Mouse (Mus musculus) stomach, embryonic 14.5 days (tissue): Measurements from ENCODE around the gene Kbtbd12. TPM values are rescaled to one million over a fixed set of nuclear protein-coding genes. Genes with fewer than 3 reads are reported as not detected.
A peak's percentile ranks its signal among the peaks of the same experiment; 100 is the strongest.

Experiments used
- ATAC-seq: fragments of 200-750 bp; cut with Nextera tagmentation; 2 replicates; pipeline ENCODE4 v1.8.0; 2017; ENCODE audit warnings: low read depth, moderate TSS enrichment; ENCODE audit not compliant: insufficient number of reproducible peaks, insufficient read depth, low FRiP score
- H3K27ac ChIP-seq: fragments of 300-500 bp; sonication (generic); 2 replicates; pipeline ENCODE4 v1.5.1; 2014; ENCODE audit warnings: mild to moderate bottlenecking, low read length, moderate library complexity, mixed read lengths
- H3K27me3 ChIP-seq: fragments of 300-500 bp; sonication (generic); 2 replicates; pipeline ENCODE4 v1.6.1; 2014; ENCODE audit warnings: low read length, control low read depth, mixed read lengths; ENCODE audit not compliant: control insufficient read depth, insufficient read depth
- H3K36me3 ChIP-seq: fragments of 300-500 bp; sonication (generic); 2 replicates; pipeline ENCODE4 v1.6.1; 2014; ENCODE audit warnings: mild to moderate bottlenecking, control low read depth, low read length, moderate library complexity, mixed read lengths; ENCODE audit not compliant: control insufficient read depth, insufficient read depth
- H3K4me1 ChIP-seq: fragments of 300-500 bp; sonication (generic); 2 replicates; pipeline ENCODE4 v1.6.1; 2014; ENCODE audit warnings: low read length, control low read depth, mixed read lengths; ENCODE audit not compliant: control insufficient read depth, insufficient read depth
- H3K4me2 ChIP-seq: fragments of 300-500 bp; sonication (generic); replicated peaks from 2 replicates; pipeline ENCODE4 v1.6.1; 2014; ENCODE audit warnings: low read depth, low read length, control low read depth
- H3K4me3 ChIP-seq: fragments of 300-500 bp; sonication (generic); 2 replicates; pipeline ENCODE4 v1.5.1; 2014; ENCODE audit warnings: low read depth, low read length, control low read depth
- H3K9ac ChIP-seq: fragments of 300-500 bp; sonication (generic); replicated peaks from 2 replicates; pipeline ENCODE4 v1.6.1; 2014; ENCODE audit warnings: low read depth, mild to moderate bottlenecking, control low read depth, low read length, moderate library complexity, mixed read lengths
- H3K9me3 ChIP-seq: fragments of 300-500 bp; sonication (generic); 2 replicates; pipeline ENCODE4 v1.6.1; 2016; ENCODE audit warnings: low read depth, low read length, control low read depth; ENCODE audit not compliant: control insufficient read depth
- WGBS: fragments of 180-500 bp; shearing (Covaris S2); extraction: QIAGEN DNeasy Blood & Tissue Kit; methylation state at CpG from one replicate; pipeline ENCODE4 v1.1.7; 2014; 5-methylcytosine and 5-hydroxymethylcytosine counted together
- polyA plus RNA-seq: library from polyadenylated mRNA; unstranded; fragments of >200 nt; fragmentation: Nextera tagmentation; extraction: Ambion mirVana; gene quantifications from 2 replicates; pipeline ENCODE4 v1.2.1, GENCODE M21; 2014

Kbtbd12 gene
- polyA plus RNA-seq, 1 experiment from 2014 or later = not detected

- WGBS = 74% methylated on average over 2 of the region's 2 CpGs
- no peak for ATAC-seq
- Histone ChIP-seq H3K27me3 (no peaks in the 10 kb centered on the region), H3K36me3 (no peaks in the 10 kb centered on the region), H3K4me1 (no peaks in the 10 kb centered on the region), H3K4me2 (no peak overlapping the region), H3K9me3 (no peaks in the 10 kb centered on the region), H3K4me3 (no peak overlapping the region), H3K9ac (no peak overlapping the region), H3K27ac (no peak overlapping the region)
Measured at GRCm38 (mm10) chr6:88549916-88550315, 87.8 kb downstream of the Kbtbd12 start.

DNA sequence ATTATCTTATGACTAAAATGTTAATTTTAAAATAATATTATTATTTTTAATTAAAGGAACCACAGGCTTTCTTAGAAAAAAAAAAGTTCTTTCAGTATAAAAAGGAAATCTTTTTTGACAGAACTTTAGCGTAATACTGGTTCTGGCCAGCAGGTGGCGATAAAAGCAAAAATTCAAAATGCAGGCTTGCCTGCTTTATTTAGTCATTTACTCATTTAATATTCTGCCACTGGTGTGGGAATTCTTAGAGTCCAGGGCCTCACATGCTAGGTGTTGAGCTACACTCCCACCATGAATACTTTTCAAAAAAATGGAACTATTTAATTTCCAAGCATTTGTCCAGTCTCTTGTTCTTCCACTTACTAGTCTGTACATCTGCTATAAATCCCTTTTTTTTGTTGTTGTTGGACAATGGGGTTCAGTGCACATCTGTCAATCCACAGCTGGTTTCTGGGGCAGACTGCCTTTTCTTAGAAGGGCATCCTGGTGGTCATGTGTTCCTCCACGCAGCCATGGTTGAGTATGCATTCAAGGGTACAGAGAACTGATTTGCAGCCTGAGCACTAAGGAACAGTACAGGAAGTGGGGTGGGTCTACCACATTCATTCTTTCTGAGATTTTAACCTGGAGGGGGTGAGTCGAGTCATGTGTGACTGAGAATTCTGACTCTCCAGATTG, 88.5 kb downstream of the Kbtbd12 start:
- WGBS = 33% methylated on average over 4 of the region's 4 CpGs
- H3K27ac ChIP-seq = no peak overlapping the region
- H3K4me2 ChIP-seq = no peak overlapping the region
- no peak overlapping the region for H3K4me3 ChIP-seq
- H3K9ac ChIP-seq = no peak overlapping the region
- H3K9me3 ChIP-seq = no peaks in the 10 kb centered on the region
- no peaks in the 10 kb centered on the region for H3K27me3 ChIP-seq
- no peak for ATAC-seq
- H3K36me3 ChIP-seq = no peaks in the 10 kb centered on the region
- H3K4me1 ChIP-seq = no peaks in the 10 kb centered on the region

GRCm38 (mm10) chr6:88548405-88549049, 89.2 kb downstream of the Kbtbd12 start:
- H3K4me1 ChIP-seq = no peaks in the 10 kb centered on the region
- 79% methylated on average over 10 of the region's 10 CpGs for WGBS
- no peak overlapping the region for H3K9ac ChIP-seq
- no peaks in the 10 kb centered on the region for H3K36me3 ChIP-seq
- H3K27me3 ChIP-seq = no peaks in the 10 kb centered on the region
- no peak overlapping the region for H3K27ac ChIP-seq
- no peak for ATAC-seq
- H3K4me3 ChIP-seq = no peak overlapping the region
- no peaks in the 10 kb centered on the region for H3K9me3 ChIP-seq
- H3K4me2 ChIP-seq = no peak overlapping the region

DNA sequence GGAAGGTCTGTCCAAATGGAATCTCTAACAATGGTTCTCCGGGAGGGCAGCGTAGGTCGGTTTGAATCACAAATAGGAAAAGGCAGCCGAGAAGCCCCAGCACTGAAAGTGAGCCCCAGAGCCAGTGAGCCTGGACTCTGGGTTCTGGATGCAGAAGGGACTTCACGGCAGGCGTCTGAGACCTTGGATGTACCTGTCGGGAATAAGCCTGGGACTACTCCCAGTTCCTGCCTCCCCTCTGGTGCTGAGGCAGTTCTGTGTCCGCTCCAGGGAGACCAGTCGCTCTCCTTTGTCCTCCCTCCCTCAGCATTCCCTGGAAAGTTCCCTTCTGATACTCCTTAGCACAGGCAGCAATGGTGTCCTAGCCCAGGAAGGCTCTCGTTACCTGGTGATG, 92.4 kb downstream of the Kbtbd12 start:
- no peaks in the 10 kb centered on the region for H3K4me1 ChIP-seq
- no peak overlapping the region for H3K4me2 ChIP-seq
- no peak overlapping the region for H3K4me3 ChIP-seq
- ATAC-seq = no peak
- no peak overlapping the region for H3K9ac ChIP-seq
- H3K9me3 ChIP-seq = no peaks in the 10 kb centered on the region
- H3K27ac ChIP-seq = no peak overlapping the region
- 48% methylated on average over 10 of the region's 10 CpGs for WGBS
- H3K36me3 ChIP-seq = no peaks in the 10 kb centered on the region
- no peaks in the 10 kb centered on the region for H3K27me3 ChIP-seq

- Histone ChIP-seq H3K4me3 (no peak overlapping the region), H3K27me3 (no peaks in the 10 kb centered on the region), H3K4me2 (no peak overlapping the region), H3K9ac (no peak overlapping the region), H3K4me1 (no peaks in the 10 kb centered on the region), H3K9me3 (no peaks in the 10 kb centered on the region), H3K27ac (no peak overlapping the region), H3K36me3 (no peaks in the 10 kb centered on the region)
- 39% methylated on average over 11 of the region's 11 CpGs for WGBS
- ATAC-seq = no peak
Measured at GRCm38 (mm10) chr6:88544644-88545396, 92.9 kb downstream of the Kbtbd12 start.

- H3K27me3 ChIP-seq = no peaks in the 10 kb centered on the region
- 79% methylated on average over 3 of the region's 3 CpGs for WGBS
- no peak overlapping the region for H3K27ac ChIP-seq
- H3K36me3 ChIP-seq = no peaks in the 10 kb centered on the region
- H3K4me2 ChIP-seq = no peak overlapping the region
- H3K9ac ChIP-seq = no peak overlapping the region
- no peaks in the 10 kb centered on the region for H3K9me3 ChIP-seq
- H3K4me3 ChIP-seq = no peak overlapping the region
- no peak for ATAC-seq
- H3K4me1 ChIP-seq = no peaks in the 10 kb centered on the region
Measured at GRCm38 (mm10) chr6:88544241-88544640, 93.5 kb downstream of the Kbtbd12 start.

DNA sequence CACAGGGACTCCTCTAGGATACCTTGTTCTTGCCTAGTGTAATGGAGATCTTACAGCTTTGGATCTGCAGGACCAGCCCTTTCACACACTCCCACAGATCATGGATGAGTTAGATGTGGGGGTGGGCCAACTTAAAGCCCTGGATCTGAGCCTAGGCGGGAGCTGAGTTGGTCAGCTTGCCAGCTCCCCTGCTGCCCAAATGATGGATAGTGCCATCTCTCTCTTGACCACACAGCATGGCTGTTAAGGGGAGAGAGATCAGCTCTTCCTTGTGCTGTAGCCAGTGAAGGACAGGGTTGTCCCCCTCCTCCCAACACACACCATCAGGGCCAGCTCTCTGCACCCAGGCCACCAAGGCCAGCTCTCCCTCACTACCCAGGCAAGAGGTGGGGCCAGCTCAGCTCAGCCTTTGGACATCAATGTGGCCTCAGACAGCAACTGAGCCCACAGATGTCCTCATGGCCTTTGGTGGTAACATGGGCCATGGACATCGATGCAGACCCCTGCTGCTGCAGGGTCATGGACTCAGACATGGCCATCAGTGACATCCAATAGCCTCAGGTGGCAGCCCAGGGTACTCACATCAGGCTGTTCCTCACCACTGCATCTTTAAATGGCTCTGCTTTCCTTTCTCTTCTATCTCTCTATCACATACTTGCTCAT, 97.5 kb downstream of the Kbtbd12 start:
- Histone ChIP-seq H3K9ac (no peak overlapping the region), H3K4me2 (no peak overlapping the region), H3K4me1 (no peaks in the 10 kb centered on the region), H3K27me3 (no peaks in the 10 kb centered on the region), H3K9me3 (no peaks in the 10 kb centered on the region), H3K36me3 (no peaks in the 10 kb centered on the region), H3K4me3 (no peak overlapping the region), H3K27ac (no peak overlapping the region)
- ATAC-seq = 0 out of 2 replicates have a peak, but pooled peaks have one; percentile 37
- WGBS = 60% methylated on average over 2 of the region's 2 CpGs

DNA sequence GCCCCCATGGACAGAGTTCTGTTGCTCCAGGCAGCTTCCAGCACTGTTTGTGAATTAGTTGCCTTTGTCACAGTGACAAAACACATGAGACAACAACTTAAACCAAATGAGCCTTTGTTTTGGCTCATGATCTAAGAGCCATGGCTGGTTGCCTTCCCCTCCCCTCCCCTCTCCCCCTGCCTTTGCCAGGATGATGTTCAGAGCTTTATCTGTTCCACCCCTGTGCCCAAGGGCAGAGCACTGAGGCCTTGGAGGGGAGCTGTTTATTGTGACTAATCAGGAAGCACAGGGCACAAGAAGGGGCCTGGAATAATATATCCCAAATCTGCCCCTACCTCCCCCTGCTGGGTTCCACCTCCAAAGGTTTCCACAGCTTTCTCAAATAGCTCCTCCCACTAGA, 107.4 kb downstream of the Kbtbd12 start:
- H3K9ac ChIP-seq = no peak overlapping the region
- no peak overlapping the region for H3K4me2 ChIP-seq
- no peak for ATAC-seq
- H3K27ac ChIP-seq = no peak overlapping the region
- no peaks in the 10 kb centered on the region for H3K27me3 ChIP-seq
- H3K36me3 ChIP-seq = no peaks in the 10 kb centered on the region
- no peaks in the 10 kb centered on the region for H3K4me1 ChIP-seq
- no peak overlapping the region for H3K4me3 ChIP-seq
- H3K9me3 ChIP-seq = no peaks in the 10 kb centered on the region
